Mouse (Mus musculus) stomach, postnatal 0 days (tissue): ENCODE measurements around the gene Pgm2l1. TPM values are rescaled to one million over a fixed set of nuclear protein-coding genes. Genes with fewer than 3 reads are reported as not detected.
"Not testable (repeated sequence)": the region's sequence is repeated elsewhere in the genome, so short reads cannot be mapped to it uniquely, and the experiment has no call there.

Source experiments
- ATAC-seq: fragments of 200-750 bp; cut with Nextera tagmentation; 2 replicates; pipeline ENCODE4 v1.8.0; 2017; ENCODE audit not compliant: low FRiP score, low TSS enrichment
- DNase-seq: peaks from one replicate; pipeline ENCODE4 v3.0.0-alpha.2; 2016; ENCODE audit warnings: low spot score
- H3K27ac ChIP-seq: fragments of 300-500 bp; sonication (generic); replicated peaks from 2 replicates; pipeline ENCODE4 v1.5.1; 2014; ENCODE audit warnings: mild to moderate bottlenecking, control low read depth
- H3K27me3 ChIP-seq: fragments of 300-500 bp; sonication (generic); 2 replicates; pipeline ENCODE4 v1.6.1; 2014; ENCODE audit warnings: low read length; ENCODE audit not compliant: control insufficient read depth, insufficient read depth
- H3K36me3 ChIP-seq: fragments of 300-500 bp; sonication (generic); 2 replicates; pipeline ENCODE4 v1.6.1; 2014; ENCODE audit warnings: low read length, mixed read lengths; ENCODE audit not compliant: control insufficient read depth, insufficient read depth
- H3K4me1 ChIP-seq: fragments of 300-500 bp; sonication (generic); replicated peaks from 2 replicates; pipeline ENCODE4 v1.6.1; 2014; ENCODE audit warnings: antibody characterized with exemption; ENCODE audit not compliant: control insufficient read depth, insufficient read depth
- H3K4me2 ChIP-seq: fragments of 300-500 bp; sonication (generic); replicated peaks from 2 replicates; pipeline ENCODE4 v1.6.1; 2014; ENCODE audit warnings: low read depth, mild to moderate bottlenecking, control low read depth, moderate library complexity
- H3K4me3 ChIP-seq: fragments of 300-500 bp; sonication (generic); 2 replicates; pipeline ENCODE4 v1.5.1; 2014; ENCODE audit warnings: low read depth, low read length, control low read depth
- H3K9ac ChIP-seq: fragments of 300-500 bp; sonication (generic); 2 replicates; pipeline ENCODE4 v1.6.1; 2014; ENCODE audit warnings: mild to moderate bottlenecking, low read length, control low read depth, mixed read lengths
- H3K9me3 ChIP-seq: fragments of 300-500 bp; sonication (generic); 2 replicates; pipeline ENCODE4 v1.6.1; 2016; ENCODE audit warnings: low read length; ENCODE audit not compliant: control insufficient read depth
- CTCF ChIP-seq: IDR thresholded peaks from 2 replicates; pipeline ENCODE4 v1.5.1; 2016; ENCODE audit warnings: antibody characterized with exemption, low read depth, mild to moderate bottlenecking, moderate library complexity
- EP300 ChIP-seq: optimal IDR thresholded peaks from 2 replicates; pipeline ENCODE3; 2016; ENCODE audit warnings: antibody characterized with exemption
- WGBS: fragments of 180-500 bp; shearing (Covaris S2); extraction: QIAGEN DNeasy Blood & Tissue Kit; methylation state at CpG from one replicate; pipeline ENCODE4 v1.1.7; 2014; 5-methylcytosine and 5-hydroxymethylcytosine counted together
- polyA plus RNA-seq: library from polyadenylated mRNA; unstranded; fragments of >200 nt; fragmentation: Nextera tagmentation; extraction: Ambion mirVana; gene quantifications from 2 replicates; pipeline ENCODE4 v1.2.1, GENCODE M21; 2015

Gene Pgm2l1
- polyA plus RNA-seq, 1 experiment from 2014 or later: 0.90 TPM

DNA sequence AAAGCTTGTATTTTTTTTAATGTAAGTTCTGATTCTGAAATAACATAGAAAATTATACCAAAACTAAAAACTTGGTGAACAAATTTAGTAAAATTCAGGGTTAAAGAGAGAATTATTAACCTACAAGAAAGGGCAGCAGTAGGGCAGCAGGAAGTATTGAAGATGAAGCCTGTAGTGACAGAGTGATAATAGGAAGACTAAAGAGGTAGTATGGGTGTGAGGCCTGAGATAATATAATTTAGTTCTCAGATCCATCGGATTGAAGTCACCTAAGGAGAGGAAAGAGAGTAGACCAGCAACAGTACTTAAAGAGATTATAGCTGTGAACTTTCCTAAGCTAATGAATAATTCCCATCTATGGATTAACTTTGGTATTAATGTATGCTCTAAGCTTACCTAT lies 15.8 kb downstream of the Pgm2l1 start:
- 76% methylated on average over 1 of the region's 1 CpGs for WGBS
- H3K4me1 ChIP-seq: no peaks in the 10 kb centered on the region
- TF ChIP-seq EP300 (no peak), CTCF (no peak)
- no peak overlapping the region for H3K4me2 ChIP-seq
- H3K36me3 ChIP-seq: no peaks in the 10 kb centered on the region
- H3K27me3 ChIP-seq: no peaks in the 10 kb centered on the region
- no peaks in the 10 kb centered on the region for H3K9me3 ChIP-seq
- DNase-seq (no peak), ATAC-seq (no peak)
- H3K27ac ChIP-seq: no peak overlapping the region
- H3K4me3 ChIP-seq: no peak overlapping the region
- no peak overlapping the region for H3K9ac ChIP-seq

- Histone ChIP-seq H3K27me3 (no peaks in the 10 kb centered on the region), H3K27ac (no peak overlapping the region), H3K4me2 (no peak overlapping the region), H3K36me3 (no peaks in the 10 kb centered on the region), H3K4me3 (no peak overlapping the region), H3K4me1 (no peaks in the 10 kb centered on the region), H3K9me3 (no peaks in the 10 kb centered on the region), H3K9ac (no peak overlapping the region)
- TF ChIP-seq EP300 (no peak), CTCF (no peak)
- no peak for ATAC-seq
- DNase-seq: no peak
- 83% methylated on average over 4 of the region's 4 CpGs for WGBS
Measured at GRCm38 (mm10) chr7:100244225-100244624, 17.0 kb downstream of the Pgm2l1 start.

DNA sequence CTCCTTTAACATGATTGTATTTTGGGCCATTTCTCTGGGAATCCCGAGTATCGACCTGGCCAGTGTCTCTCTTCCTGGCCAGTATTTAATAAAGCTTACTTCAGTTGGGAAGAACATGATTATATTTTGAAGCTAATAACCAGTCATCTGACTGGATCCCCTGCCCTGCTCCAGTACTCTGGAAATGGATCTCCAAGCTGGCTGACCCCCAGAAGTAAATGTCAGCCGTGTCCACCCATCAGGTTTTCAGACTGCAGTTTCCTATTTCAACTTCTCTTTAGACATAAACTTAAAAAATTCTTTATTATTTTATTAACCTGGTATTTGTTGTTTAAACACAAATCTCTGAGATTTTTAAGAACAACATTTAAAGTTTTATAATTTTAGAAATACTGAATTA lies 18.0 kb downstream of the Pgm2l1 start:
- Histone ChIP-seq H3K4me3 (no peak overlapping the region), H3K4me1 (no peaks in the 10 kb centered on the region), H3K27ac (no peak overlapping the region), H3K36me3 (no peaks in the 10 kb centered on the region), H3K9me3 (no peaks in the 10 kb centered on the region), H3K4me2 (no peak overlapping the region), H3K27me3 (no peaks in the 10 kb centered on the region), H3K9ac (no peak overlapping the region)
- WGBS: 90% methylated on average over 3 of the region's 3 CpGs
- ATAC-seq (no peak), DNase-seq (no peak)
- no peak for TF ChIP-seq CTCF
- no peak for TF ChIP-seq EP300

DNA sequence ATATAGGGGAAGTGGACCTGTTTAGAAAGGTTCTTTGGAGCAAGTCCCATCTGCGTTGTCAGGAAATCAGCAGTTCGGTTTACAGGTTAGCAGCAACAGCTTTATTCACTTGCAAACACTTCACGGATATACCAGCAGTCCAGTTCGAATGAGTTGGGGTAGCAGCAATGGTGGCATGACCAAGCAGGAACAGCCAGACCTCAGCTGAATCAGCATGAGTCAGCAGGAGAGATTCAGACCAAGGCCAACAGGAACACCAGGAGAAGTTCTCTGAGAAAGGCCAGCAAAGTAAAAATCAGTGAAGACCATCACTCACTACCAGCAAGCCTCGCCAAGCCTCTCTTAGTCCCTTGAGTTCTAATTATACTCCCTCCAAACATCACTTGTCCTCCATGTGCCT lies 23.5 kb downstream of the Pgm2l1 start:
- H3K36me3 ChIP-seq: no peaks in the 10 kb centered on the region
- H3K9ac ChIP-seq: no peak overlapping the region
- H3K4me1 ChIP-seq: no peaks in the 10 kb centered on the region
- no peak for TF ChIP-seq EP300
- TF ChIP-seq CTCF: no peak
- WGBS: 95% methylated on average over 5 of the region's 5 CpGs
- H3K27me3 ChIP-seq: no peaks in the 10 kb centered on the region
- no peak overlapping the region for H3K4me2 ChIP-seq
- no peaks in the 10 kb centered on the region for H3K9me3 ChIP-seq
- DNase-seq: no peak
- no peak overlapping the region for H3K4me3 ChIP-seq
- no peak for ATAC-seq
- H3K27ac ChIP-seq: no peak overlapping the region

GRCm38 (mm10) chr7:100262350-100262749 lies 35.2 kb downstream of the Pgm2l1 start:
- ATAC-seq (no peak), DNase-seq (no peak)
- Histone ChIP-seq H3K36me3 (no peaks in the 10 kb centered on the region), H3K4me1 (no peaks in the 10 kb centered on the region), H3K4me3 (no peak overlapping the region), H3K4me2 (no peak overlapping the region), H3K9me3 (no peaks in the 10 kb centered on the region), H3K9ac (no peak overlapping the region), H3K27me3 (no peaks in the 10 kb centered on the region), H3K27ac (no peak overlapping the region)
- TF ChIP-seq CTCF (peak; percentile 37; the same call in 1 of the 2 replicates), EP300 (no peak)
- 74% methylated on average over 3 of the region's 3 CpGs for WGBS

GRCm38 (mm10) chr7:100264934-100265333 lies 37.7 kb downstream of the Pgm2l1 start:
- not testable (repeated sequence) for H3K36me3 ChIP-seq, ATAC-seq, H3K4me2 ChIP-seq, H3K4me3 ChIP-seq, DNase-seq, H3K9ac ChIP-seq, H3K27ac ChIP-seq, H3K4me1 ChIP-seq, H3K9me3 ChIP-seq, H3K27me3 ChIP-seq
- TF ChIP-seq CTCF: peak; percentile 19; the same call in 1 of the 2 replicates
- 58% methylated on average over 15 of the region's 17 CpGs for WGBS
